Mouse (Mus musculus): ENCODE data around the gene Rwdd3. TPM values are rescaled to one million over a fixed set of nuclear protein-coding genes. Genes with fewer than 3 reads are reported as not detected.

Gene Rwdd3
- polyA plus RNA-seq, 2 experiments = 1.1 to 1.3 TPM

DNA sequence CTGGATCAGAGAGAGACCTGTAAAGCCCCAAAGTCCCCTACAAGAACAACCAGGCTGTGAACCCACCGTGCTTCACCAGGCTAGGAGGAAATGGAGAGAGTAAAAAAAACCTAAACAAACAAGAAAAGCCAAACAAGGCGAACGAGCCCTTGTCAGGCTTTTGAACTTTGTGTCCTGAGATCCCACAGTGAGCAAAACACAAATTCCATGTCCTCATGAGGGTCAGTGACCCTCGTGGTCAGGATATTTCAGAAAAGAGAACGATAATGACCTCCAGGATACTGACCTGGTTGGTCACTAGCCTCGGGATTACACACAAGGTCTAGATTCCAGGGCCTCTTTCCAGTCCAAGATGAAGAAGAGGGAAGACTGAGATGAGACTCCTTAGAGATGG lies 374 bp upstream of the Rwdd3 start:
- Histone ChIP-seq H3K9me3 (ENCODE audit: control insufficient read depth, low read length) (no peaks in the 10 kb centered on the region), H3K9ac (replicated peaks) (peak overlapping the region; percentile 47; the same call in 1 of the 2 replicates), H3K4me2 (ENCODE audit: low read depth) (peak overlapping the region; percentile 73), H3K27me3 (ENCODE audit: control insufficient read depth, insufficient read depth, low read length) (no peaks in the 10 kb centered on the region), H3K4me1 (replicated peaks; ENCODE audit: control insufficient read depth in 2 of 2, insufficient read depth in 2 of 2, low read length in 1 of 2) (peaks cover 27 to 30% of the 10 kb centered on the region in 2 experiments), H3K36me3 (replicated peaks; ENCODE audit: control insufficient read depth, insufficient read depth, low read depth) (no peaks in the 10 kb centered on the region), H3K4me3 (ENCODE audit: insufficient read depth in 1 of 2, low read depth in 2 of 2, low read length in 2 of 2) (peak overlapping the region; percentile 6 to 67; a peak in 2 of 4 replicates), H3K27ac (peak overlapping the region; percentile 44; the same call in 1 of the 2 replicates)
- ATAC-seq (ENCODE audit: insufficient read depth) (peak; percentile 2; the same call in 1 of the 2 replicates), DNase-seq (ENCODE audit: low read depth in 3 of 3, low spot score in 3 of 3) (no peak)
- WGBS (ENCODE audit: insufficient replicate concordance) = 26% methylated on average over 6 of the region's 6 CpGs
- TF ChIP-seq CTCF (IDR thresholded peaks at IDR 0.05; ENCODE audit: low read depth) (no peak), EP300 (IDR thresholded peaks at IDR 0.05; ENCODE audit: low read depth) (no peak)

DNA sequence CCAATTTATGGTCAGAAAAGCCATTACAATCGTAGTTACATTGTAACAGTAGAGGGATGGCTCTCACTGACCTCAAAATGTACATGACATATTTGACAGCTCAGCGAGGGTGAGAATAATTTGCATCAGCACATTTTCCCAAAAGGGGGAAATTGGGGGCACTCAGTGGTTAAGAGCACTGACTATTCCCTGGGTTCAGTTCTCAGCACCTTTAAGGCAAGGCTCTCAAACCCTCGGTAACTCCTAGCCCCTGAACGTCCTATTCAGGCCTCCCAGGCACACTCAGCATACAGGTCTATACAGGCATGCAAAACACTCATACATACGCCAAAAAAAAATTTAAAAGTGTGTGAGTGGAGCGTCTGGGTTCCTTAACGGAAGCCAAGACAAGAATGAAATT lies 864 bp downstream of the Rwdd3 start:
- 32% methylated on average over 7 of the region's 7 CpGs for WGBS (ENCODE audit: insufficient replicate concordance)
- ATAC-seq (ENCODE audit: insufficient read depth) = no peak

DNA sequence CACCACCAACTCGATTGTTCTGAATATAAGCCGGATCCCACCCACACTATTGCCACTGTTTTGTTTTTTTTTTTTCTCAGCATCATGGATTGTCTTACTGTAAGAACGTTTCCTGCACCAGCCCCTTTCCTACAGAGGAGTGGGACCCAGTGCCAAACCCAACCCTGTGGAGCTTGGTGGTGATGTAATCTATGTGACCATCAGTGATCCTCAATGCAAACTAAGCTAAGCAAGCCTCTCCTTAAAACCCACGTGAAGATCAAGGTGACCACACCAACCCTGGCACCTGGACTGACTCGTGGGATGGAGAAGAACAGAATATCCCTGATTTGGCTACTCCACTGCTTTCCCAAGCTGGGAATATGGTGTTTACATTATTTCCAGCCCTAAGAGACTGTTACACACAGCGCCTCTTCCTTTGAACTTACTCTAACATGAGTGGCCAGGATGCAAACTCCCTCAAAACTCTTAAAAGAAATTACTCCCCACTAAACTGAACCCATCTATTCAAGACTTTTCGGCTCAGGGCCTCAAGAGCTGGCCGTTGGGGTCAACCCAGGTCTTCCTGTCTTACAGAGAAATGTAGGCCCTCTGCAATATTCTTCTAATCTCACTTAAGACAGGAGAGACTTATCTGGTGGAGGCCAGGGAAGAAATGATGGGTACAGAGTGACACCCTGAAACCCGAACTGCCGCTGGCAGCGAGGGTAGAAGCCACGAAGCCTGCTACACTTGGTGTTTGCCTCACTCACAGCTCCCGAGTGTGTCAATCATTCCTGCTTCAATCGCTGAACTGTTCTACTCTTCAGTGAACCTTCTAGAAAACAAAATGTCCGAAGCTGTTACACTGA lies 2.2 kb downstream of the Rwdd3 start:
- H3K4me1 ChIP-seq (replicated peaks; ENCODE audit: control insufficient read depth in 2 of 2, insufficient read depth in 2 of 2, low read length in 1 of 2) = peaks cover 20 to 26% of the 10 kb centered on the region in 2 experiments
- no peaks in the 10 kb centered on the region for H3K9me3 ChIP-seq (ENCODE audit: control insufficient read depth, low read length)
- no peaks in the 10 kb centered on the region for H3K27me3 ChIP-seq (ENCODE audit: control insufficient read depth, insufficient read depth, low read length)
- no peak overlapping the region for H3K4me3 ChIP-seq (ENCODE audit: insufficient read depth in 1 of 2, low read depth in 2 of 2, low read length in 2 of 2)
- TF ChIP-seq CTCF (IDR thresholded peaks at IDR 0.05; ENCODE audit: low read depth) = no peak
- 0 out of 2 replicates have a peak, but pooled peaks have one; percentile 12 for TF ChIP-seq EP300 (IDR thresholded peaks at IDR 0.05; ENCODE audit: low read depth)
- H3K27ac ChIP-seq = no peak overlapping the region
- DNase-seq (ENCODE audit: low read depth in 3 of 3, low spot score in 3 of 3) (peak; percentile 17 to 41 (median 36)), ATAC-seq (ENCODE audit: insufficient read depth) (peak; percentile 16; the same call in 1 of the 2 replicates)
- H3K36me3 ChIP-seq (replicated peaks; ENCODE audit: control insufficient read depth, insufficient read depth, low read depth) = no peaks in the 10 kb centered on the region
- no peak overlapping the region for H3K4me2 ChIP-seq (ENCODE audit: low read depth)
- no peak overlapping the region for H3K9ac ChIP-seq (replicated peaks)
- WGBS (ENCODE audit: insufficient replicate concordance) = 37% methylated on average over 15 of the region's 15 CpGs

More for the DNA sequence above, 864 bp downstream of the Rwdd3 start:
- peak overlapping the region; percentile 71; the same call in 1 of the 2 replicates for H3K9ac ChIP-seq (replicated peaks)
- no peaks in the 10 kb centered on the region for H3K36me3 ChIP-seq (replicated peaks; ENCODE audit: control insufficient read depth, insufficient read depth, low read depth)
- H3K4me1 ChIP-seq (replicated peaks; ENCODE audit: control insufficient read depth in 2 of 2, insufficient read depth in 2 of 2, low read length in 1 of 2) = peaks cover 27 to 30% of the 10 kb centered on the region in 2 experiments
- TF ChIP-seq CTCF (IDR thresholded peaks at IDR 0.05; ENCODE audit: low read depth) (no peak), EP300 (IDR thresholded peaks at IDR 0.05; ENCODE audit: low read depth) (no peak)
- DNase-seq (ENCODE audit: low read depth in 3 of 3, low spot score in 3 of 3) = no peak
- peak overlapping the region in 1 of 2 experiments; percentile 67; a peak in 1 of 4 replicates for H3K4me3 ChIP-seq (ENCODE audit: insufficient read depth in 1 of 2, low read depth in 2 of 2, low read length in 2 of 2)
- no peak overlapping the region for H3K27ac ChIP-seq
- H3K9me3 ChIP-seq (ENCODE audit: control insufficient read depth, low read length) = no peaks in the 10 kb centered on the region
- H3K4me2 ChIP-seq (ENCODE audit: low read depth) = peak overlapping the region; percentile 73
- no peaks in the 10 kb centered on the region for H3K27me3 ChIP-seq (ENCODE audit: control insufficient read depth, insufficient read depth, low read length)

DNA sequence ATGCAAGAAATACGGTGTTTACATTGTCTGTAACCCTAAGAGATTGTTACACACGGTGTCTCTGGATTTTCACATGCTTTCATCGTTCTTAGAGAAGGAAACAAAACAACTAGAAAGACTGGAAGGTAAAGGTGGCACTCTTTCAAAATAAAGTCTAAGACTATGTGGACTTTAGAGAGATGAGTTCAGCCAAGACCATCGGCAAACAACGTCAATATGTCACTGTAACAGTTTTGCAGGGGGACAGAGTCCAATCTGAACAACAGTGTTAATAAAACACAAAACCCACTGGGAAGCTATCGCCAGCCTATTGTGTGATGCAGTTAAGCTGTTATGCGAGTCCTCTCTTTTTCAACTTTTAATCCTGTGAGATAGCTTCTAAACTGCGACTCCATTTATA lies 2.9 kb downstream of the Rwdd3 start:
- Histone ChIP-seq H3K9me3 (ENCODE audit: control insufficient read depth, low read length) (no peaks in the 10 kb centered on the region), H3K4me3 (ENCODE audit: insufficient read depth in 1 of 2, low read depth in 2 of 2, low read length in 2 of 2) (no peak overlapping the region), H3K27me3 (ENCODE audit: control insufficient read depth, insufficient read depth, low read length) (no peaks in the 10 kb centered on the region), H3K4me1 (replicated peaks; ENCODE audit: control insufficient read depth in 2 of 2, insufficient read depth in 2 of 2, low read length in 1 of 2) (peaks cover 20 to 25% of the 10 kb centered on the region in 2 experiments), H3K4me2 (ENCODE audit: low read depth) (no peak overlapping the region), H3K9ac (replicated peaks) (no peak overlapping the region), H3K27ac (no peak overlapping the region), H3K36me3 (replicated peaks; ENCODE audit: control insufficient read depth, insufficient read depth, low read depth) (no peaks in the 10 kb centered on the region)
- 76% methylated on average over 8 of the region's 8 CpGs for WGBS (ENCODE audit: insufficient replicate concordance)
- DNase-seq (ENCODE audit: low read depth in 3 of 3, low spot score in 3 of 3) = no peak
- no peak for ATAC-seq (ENCODE audit: insufficient read depth)
- no peak for TF ChIP-seq CTCF (IDR thresholded peaks at IDR 0.05; ENCODE audit: low read depth)
- TF ChIP-seq EP300 (IDR thresholded peaks at IDR 0.05; ENCODE audit: low read depth) = no peak

DNA sequence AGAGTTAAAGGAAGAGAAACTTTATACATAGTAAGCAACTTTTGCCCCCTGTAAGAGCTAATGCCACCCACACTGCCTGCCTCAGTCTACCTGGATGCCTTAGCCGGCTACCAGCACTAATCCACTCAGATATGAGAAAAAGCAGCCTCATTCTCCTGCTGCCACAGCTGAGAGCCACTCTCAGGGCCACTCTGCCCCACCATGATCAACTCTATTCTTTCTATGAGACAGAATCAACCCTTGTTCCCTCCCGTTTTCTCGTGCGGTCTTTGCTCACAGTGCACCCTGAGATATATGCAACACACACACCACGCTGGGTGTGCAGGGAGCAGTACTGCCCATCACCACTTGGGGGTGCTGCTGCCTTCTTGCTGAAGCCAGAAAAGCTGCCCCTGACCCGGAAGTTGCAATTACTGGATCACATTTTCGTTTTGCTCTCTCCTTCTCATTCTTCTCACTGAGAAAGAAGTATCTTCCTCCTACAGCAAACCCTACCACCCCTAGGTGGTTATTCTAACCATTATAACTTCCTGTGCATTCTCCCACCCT lies 8.2 kb downstream of the Rwdd3 start:
- Histone ChIP-seq H3K27ac (no peak overlapping the region), H3K27me3 (ENCODE audit: control insufficient read depth, insufficient read depth, low read length) (no peaks in the 10 kb centered on the region), H3K9ac (replicated peaks) (peak overlapping the region; percentile 36), H3K4me2 (ENCODE audit: low read depth) (peak overlapping the region; percentile 49), H3K4me1 (replicated peaks; ENCODE audit: control insufficient read depth in 2 of 2, insufficient read depth in 2 of 2, low read length in 1 of 2) (peaks cover 0 to 4% of the 10 kb centered on the region in 2 experiments; a peak in 2 of 4 replicates), H3K4me3 (ENCODE audit: insufficient read depth in 1 of 2, low read depth in 2 of 2, low read length in 2 of 2) (no peak overlapping the region), H3K9me3 (ENCODE audit: control insufficient read depth, low read length) (no peaks in the 10 kb centered on the region), H3K36me3 (replicated peaks; ENCODE audit: control insufficient read depth, insufficient read depth, low read depth) (no peaks in the 10 kb centered on the region)
- 29% methylated on average over 7 of the region's 7 CpGs for WGBS (ENCODE audit: insufficient replicate concordance)
- TF ChIP-seq CTCF (IDR thresholded peaks at IDR 0.05; ENCODE audit: low read depth) = peak; percentile 99
- TF ChIP-seq EP300 (IDR thresholded peaks at IDR 0.05; ENCODE audit: low read depth) = no peak
- DNase-seq (ENCODE audit: low read depth in 3 of 3, low spot score in 3 of 3) (peak; percentile 20 to 60 (median 33)), ATAC-seq (ENCODE audit: insufficient read depth) (peak; percentile 69; the same call in 1 of the 2 replicates)
